Mouse (Mus musculus) forebrain, embryonic 15.5 days (tissue): ENCODE results near the gene Ppp1r12b. TPM values are rescaled to one million over a fixed set of nuclear protein-coding genes. Genes with fewer than 3 reads are reported as not detected.
"Not testable (repeated sequence)": the region's sequence is repeated elsewhere in the genome, so short reads cannot be mapped to it uniquely, and the experiment has no call there.

Experiments used
- ATAC-seq: fragments of 200-750 bp; cut with Nextera tagmentation; replicated peaks from 2 replicates; pipeline ENCODE4 v1.8.0; 2017; ENCODE audit warnings: mild to moderate bottlenecking, moderate TSS enrichment, moderate library complexity
- H3K27ac ChIP-seq: fragments of 300-500 bp; sonication (generic); replicated peaks from 2 replicates; pipeline ENCODE4 v1.5.1; 2015; ENCODE audit warnings: mild to moderate bottlenecking, inconsistent platforms
- H3K27me3 ChIP-seq: fragments of 300-500 bp; sonication (generic); 2 replicates; pipeline ENCODE4 v1.6.1; 2015; ENCODE audit warnings: inconsistent platforms
- H3K36me3 ChIP-seq: fragments of 300-500 bp; sonication (generic); 2 replicates; pipeline ENCODE4 v1.6.1; 2015; ENCODE audit warnings: mild to moderate bottlenecking, inconsistent platforms
- H3K4me1 ChIP-seq: fragments of 300-500 bp; sonication (generic); 2 replicates; pipeline ENCODE4 v1.6.1; 2015; ENCODE audit warnings: inconsistent platforms
- H3K4me2 ChIP-seq: fragments of 300-500 bp; sonication (generic); replicated peaks from 2 replicates; pipeline ENCODE4 v1.6.1; 2015; ENCODE audit warnings: mild to moderate bottlenecking, inconsistent platforms
- H3K4me3 ChIP-seq: fragments of 300-500 bp; sonication (generic); 2 replicates; pipeline ENCODE4 v1.5.1; 2015; ENCODE audit warnings: mild to moderate bottlenecking, inconsistent platforms
- H3K9ac ChIP-seq: fragments of 300-500 bp; sonication (generic); replicated peaks from 2 replicates; pipeline ENCODE4 v1.6.1; 2015; ENCODE audit warnings: mild to moderate bottlenecking, inconsistent platforms
- H3K9me3 ChIP-seq: fragments of 300-500 bp; sonication (generic); 2 replicates; pipeline ENCODE4 v1.6.1; 2016; ENCODE audit warnings: inconsistent platforms
- WGBS: fragments of 180-500 bp; shearing (Covaris S2); methylation state at CpG from one replicate; pipeline ENCODE4 v1.1.7; 2015; ENCODE audit warnings: mixed read lengths; 5-methylcytosine and 5-hydroxymethylcytosine counted together
- polyA plus RNA-seq: library from polyadenylated mRNA; unstranded; fragments of >200 nt; fragmentation: Nextera tagmentation; extraction: Ambion mirVana; gene quantifications from 2 replicates; pipeline ENCODE4 v1.2.1, GENCODE M21; 2015

The Ppp1r12b gene
- polyA plus RNA-seq, 1 experiment from 2014 or later = 16.4 TPM

DNA sequence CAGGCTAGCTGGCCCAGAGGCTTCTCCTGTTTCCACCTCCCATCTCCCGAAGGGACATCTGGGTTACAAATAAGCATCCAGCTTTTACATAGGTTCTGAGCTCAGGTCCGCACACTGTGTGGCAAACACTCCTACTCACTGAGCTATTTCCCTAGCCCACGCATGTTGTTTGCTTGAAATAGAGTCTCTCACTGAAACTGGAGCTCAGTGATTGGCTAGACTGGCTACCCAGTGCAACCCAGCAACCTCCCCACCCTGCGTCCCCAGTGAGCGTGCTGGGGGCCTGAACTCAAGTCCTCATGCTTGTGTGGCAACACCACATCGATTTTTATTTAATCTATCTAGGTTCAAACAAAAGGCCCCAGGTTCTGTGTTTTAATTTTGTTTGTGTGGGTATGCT lies 112.4 kb downstream of the Ppp1r12b start:
- no peak for ATAC-seq
- peaks cover 9% of the 10 kb centered on the region for H3K36me3 ChIP-seq
- H3K4me1 ChIP-seq = no peaks in the 10 kb centered on the region
- H3K27ac ChIP-seq = no peak overlapping the region
- no peak overlapping the region for H3K4me2 ChIP-seq
- H3K4me3 ChIP-seq = no peak overlapping the region
- 90% methylated on average over 6 of the region's 6 CpGs for WGBS
- no peaks in the 10 kb centered on the region for H3K9me3 ChIP-seq
- no peaks in the 10 kb centered on the region for H3K27me3 ChIP-seq
- no peak overlapping the region for H3K9ac ChIP-seq

DNA sequence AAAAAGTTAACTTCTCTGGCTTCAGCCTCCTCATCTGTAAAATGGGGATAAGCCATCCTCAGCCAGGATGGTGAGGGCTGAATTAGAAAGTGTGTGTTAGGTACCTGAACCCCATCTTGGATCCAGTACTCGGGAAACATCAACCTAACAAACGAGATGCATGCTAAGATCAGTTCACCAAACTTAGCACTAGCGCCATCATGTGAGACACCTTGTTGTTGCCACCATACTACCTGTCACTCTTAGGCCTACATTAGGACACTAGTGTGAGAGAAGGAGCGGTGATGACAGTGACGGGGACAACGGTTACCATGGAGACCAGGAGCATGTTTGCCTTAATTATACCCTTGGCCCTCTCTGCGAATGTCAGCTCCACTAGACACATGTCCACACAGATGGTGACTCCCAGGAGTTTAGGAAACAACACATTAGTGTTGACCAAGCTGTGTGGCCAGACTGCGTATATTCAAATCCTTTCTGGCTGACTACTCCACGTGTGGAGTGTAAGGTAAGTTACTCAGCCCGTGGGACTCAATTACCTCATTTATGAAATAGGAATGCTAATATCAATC lies 118.7 kb downstream of the Ppp1r12b start:
- H3K4me2 ChIP-seq = no peak overlapping the region
- H3K9me3 ChIP-seq = no peaks in the 10 kb centered on the region
- H3K4me3 ChIP-seq = no peak overlapping the region
- no peaks in the 10 kb centered on the region for H3K27me3 ChIP-seq
- H3K9ac ChIP-seq = no peak overlapping the region
- no peak overlapping the region for H3K27ac ChIP-seq
- H3K4me1 ChIP-seq = peaks cover 4% of the 10 kb centered on the region; the same call in 1 of the 2 replicates
- H3K36me3 ChIP-seq = peaks cover 43% of the 10 kb centered on the region
- no peak for ATAC-seq
- 62% methylated on average over 10 of the region's 10 CpGs for WGBS

DNA sequence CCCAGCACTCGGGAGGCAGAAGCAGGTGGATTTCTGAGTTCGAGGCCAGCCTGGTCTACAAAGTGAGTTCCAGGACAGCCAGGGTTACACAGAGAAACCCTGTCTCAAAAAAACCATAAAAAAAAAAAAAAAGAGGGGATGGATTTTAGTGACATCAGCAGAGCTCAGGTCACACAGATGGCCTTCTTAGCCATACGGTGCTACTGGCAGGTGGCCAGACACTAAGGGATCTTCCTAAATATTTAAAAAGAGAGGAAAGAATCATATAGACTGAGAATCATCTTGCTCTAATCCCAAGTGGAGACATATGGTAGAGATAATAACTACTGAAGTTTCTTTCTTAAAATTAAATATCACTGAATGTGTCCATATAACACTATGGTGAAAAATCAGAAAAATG lies 124.9 kb downstream of the Ppp1r12b start:
- H3K4me1 ChIP-seq, H3K27ac ChIP-seq, H3K4me3 ChIP-seq, H3K9ac ChIP-seq, H3K4me2 ChIP-seq, H3K27me3 ChIP-seq, ATAC-seq, H3K9me3 ChIP-seq: not testable (repeated sequence)
- 87% methylated on average over 3 of the region's 3 CpGs for WGBS
- H3K36me3 ChIP-seq = peaks cover 26% of the 10 kb centered on the region

DNA sequence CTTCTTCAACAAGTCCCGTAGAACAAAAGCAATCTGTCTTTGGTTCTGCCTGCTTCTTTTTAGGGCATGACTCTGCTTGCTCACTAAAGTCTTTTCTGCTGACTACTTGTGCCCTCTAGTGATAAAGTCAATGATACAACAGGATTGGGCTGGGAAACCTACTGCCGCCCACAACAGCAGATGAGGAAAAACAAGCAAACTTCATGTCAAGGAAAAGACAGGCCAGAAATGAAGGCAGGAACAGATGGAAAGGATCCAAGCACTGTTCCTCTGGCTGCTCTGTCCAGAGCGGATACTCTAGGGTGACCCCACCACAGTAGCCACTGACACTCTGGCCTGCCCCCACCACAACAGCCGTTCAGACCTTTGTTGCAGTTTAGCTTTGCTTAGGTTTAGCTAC lies 126.1 kb downstream of the Ppp1r12b start:
- no peaks in the 10 kb centered on the region for H3K27me3 ChIP-seq
- no peak overlapping the region for H3K4me3 ChIP-seq
- WGBS = 73% methylated on average over 4 of the region's 4 CpGs
- H3K27ac ChIP-seq = no peak overlapping the region
- no peak overlapping the region for H3K4me2 ChIP-seq
- no peaks in the 10 kb centered on the region for H3K9me3 ChIP-seq
- no peak for ATAC-seq
- peaks cover 16% of the 10 kb centered on the region for H3K36me3 ChIP-seq
- no peaks in the 10 kb centered on the region for H3K4me1 ChIP-seq
- no peak overlapping the region for H3K9ac ChIP-seq

DNA sequence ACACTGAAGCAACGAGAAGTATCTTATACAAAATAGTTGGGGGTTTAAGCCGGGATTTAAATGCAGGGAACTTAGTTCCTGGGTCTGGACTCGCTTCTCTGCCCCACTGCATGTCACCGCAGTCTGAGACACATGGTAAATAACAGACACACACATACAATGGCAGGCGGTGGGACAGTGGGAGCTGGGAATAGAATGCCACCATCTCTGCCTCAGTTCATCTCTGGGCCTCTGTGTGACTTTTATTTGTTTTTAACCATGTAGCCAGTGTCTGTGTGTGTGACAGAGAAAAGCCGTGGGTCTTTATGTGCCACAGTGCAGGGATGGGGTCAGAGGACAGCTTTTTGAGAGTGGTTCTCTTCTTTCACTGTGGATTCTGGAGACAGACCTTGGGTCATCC lies 130.8 kb downstream of the Ppp1r12b start:
- no peak for ATAC-seq
- no peak overlapping the region for H3K4me2 ChIP-seq
- no peak overlapping the region for H3K9ac ChIP-seq
- 79% methylated on average over 6 of the region's 6 CpGs for WGBS
- no peaks in the 10 kb centered on the region for H3K27me3 ChIP-seq
- no peak overlapping the region for H3K4me3 ChIP-seq
- H3K9me3 ChIP-seq = no peaks in the 10 kb centered on the region
- no peak overlapping the region for H3K27ac ChIP-seq
- no peaks in the 10 kb centered on the region for H3K4me1 ChIP-seq
- 0 out of 2 replicates have a peak, but pooled peaks cover 3% of the 10 kb centered on the region for H3K36me3 ChIP-seq

DNA sequence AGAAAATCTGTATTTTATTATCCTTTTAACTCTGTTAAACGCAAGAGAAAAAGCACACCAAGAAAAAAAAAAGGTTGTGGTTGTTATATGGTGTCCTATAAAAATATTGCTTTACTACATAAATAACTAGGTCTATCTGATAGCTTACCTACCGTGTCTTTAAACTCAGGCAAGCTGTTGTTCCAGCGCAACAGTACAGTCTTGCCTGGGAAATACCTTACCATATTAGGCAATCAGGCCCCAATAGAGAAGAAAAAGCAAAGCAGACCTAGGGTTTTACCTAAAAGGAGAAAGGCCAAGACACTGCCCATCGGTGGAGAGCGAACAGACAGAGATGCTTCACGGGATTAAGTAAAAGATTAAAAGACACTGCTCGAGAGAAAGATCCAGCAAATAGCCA lies 131.9 kb downstream of the Ppp1r12b start:
- Histone ChIP-seq H3K4me1 (no peaks in the 10 kb centered on the region), H3K27ac (no peak overlapping the region), H3K27me3 (no peaks in the 10 kb centered on the region), H3K4me2 (no peak overlapping the region), H3K36me3 (0 out of 2 replicates have a peak, but pooled peaks cover 3% of the 10 kb centered on the region), H3K9ac (no peak overlapping the region), H3K9me3 (no peaks in the 10 kb centered on the region), H3K4me3 (no peak overlapping the region)
- WGBS = 54% methylated on average over 7 of the region's 7 CpGs
- no peak for ATAC-seq

DNA sequence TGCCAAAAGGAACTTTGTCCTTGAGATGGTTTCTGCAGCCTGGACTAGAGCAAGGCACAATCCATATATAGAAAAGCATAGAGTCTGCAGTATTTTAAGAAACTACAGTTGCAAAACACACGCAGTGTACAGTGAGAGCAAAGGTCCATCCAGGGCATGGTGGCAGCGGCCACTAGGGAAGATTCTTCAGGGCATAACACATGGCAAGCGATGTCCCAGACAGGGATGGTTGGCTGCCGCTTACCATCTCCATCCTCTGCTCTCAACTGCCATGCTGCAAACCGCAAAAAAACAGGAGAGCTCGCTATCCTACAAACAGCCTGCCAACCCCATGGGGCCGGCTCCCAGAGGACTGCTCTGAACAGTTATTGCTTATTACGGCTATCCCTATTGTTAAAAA lies 132.4 kb downstream of the Ppp1r12b start:
- 86% methylated on average over 8 of the region's 8 CpGs for WGBS
- Histone ChIP-seq H3K27me3 (no peaks in the 10 kb centered on the region), H3K4me2 (no peak overlapping the region), H3K4me3 (no peak overlapping the region), H3K9me3 (no peaks in the 10 kb centered on the region), H3K27ac (no peak overlapping the region), H3K4me1 (no peaks in the 10 kb centered on the region), H3K36me3 (0 out of 2 replicates have a peak, but pooled peaks cover 3% of the 10 kb centered on the region), H3K9ac (no peak overlapping the region)
- ATAC-seq = no peak

DNA sequence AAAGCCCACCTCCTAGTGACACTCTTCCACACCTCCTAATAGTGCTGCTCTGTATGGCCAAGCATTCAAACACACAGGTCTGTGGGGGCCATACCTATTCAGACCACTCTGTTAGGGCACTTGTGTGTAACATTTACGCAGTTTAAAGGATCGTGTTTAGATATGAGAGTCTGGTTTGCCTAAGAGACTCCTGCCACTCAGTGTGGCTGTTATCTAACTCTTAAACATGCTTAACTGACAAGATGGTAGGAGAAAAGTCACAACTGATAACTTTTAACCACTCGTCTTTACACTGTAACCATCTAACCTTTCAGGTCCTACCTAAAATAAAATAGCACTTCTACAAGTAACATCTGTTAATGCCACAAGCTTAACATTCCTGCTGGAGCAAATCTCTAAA lies 134.9 kb downstream of the Ppp1r12b start:
- Histone ChIP-seq H3K4me1 (peaks cover 9% of the 10 kb centered on the region), H3K4me3 (no peak overlapping the region), H3K9ac (no peak overlapping the region), H3K27ac (no peak overlapping the region), H3K9me3 (no peaks in the 10 kb centered on the region), H3K36me3 (0 out of 2 replicates have a peak, but pooled peaks cover 2% of the 10 kb centered on the region), H3K27me3 (no peaks in the 10 kb centered on the region), H3K4me2 (no peak overlapping the region)
- 92% methylated on average over 3 of the region's 3 CpGs for WGBS
- no peak for ATAC-seq

DNA sequence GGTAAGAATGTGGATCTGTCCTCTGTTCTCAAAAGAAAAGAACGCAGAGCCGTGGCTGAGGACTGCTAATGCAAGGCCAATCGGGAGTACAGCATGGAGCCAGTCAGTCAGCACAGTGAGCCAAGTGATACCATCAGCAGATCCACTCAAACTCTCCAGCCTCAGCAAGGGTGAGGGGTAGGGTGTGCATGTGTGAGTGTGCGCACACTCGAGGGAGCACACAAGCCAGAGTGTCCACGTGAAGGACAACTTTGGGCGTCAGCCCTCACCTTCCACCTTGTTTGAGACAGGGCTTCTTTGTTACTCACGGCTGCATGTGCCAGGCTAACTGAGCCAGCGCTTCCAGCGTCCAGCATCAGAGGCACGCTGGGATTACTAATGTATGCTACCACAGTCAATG lies 136.5 kb downstream of the Ppp1r12b start:
- 94% methylated on average over 11 of the region's 11 CpGs for WGBS
- no peak for ATAC-seq

DNA sequence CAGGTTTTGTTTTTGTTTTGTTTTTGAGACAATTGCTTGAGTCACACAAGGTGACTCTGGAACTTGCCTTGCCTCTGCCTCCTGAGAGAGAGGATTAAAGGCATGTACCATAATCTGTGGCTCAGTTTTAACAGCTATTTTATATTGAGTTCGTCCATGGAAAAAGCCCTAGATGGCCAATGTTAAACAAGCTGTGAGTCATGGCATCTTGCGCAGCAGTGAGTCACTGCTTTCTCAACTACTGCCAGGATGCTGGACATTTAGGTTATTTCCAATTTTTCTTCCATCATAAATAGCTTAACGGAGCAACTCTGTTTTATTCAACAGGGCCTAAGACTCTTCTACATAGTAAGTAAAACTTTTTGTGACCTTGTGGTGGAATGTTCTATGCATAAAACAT lies 137.0 kb downstream of the Ppp1r12b start:
- 95% methylated on average over 3 of the region's 3 CpGs for WGBS
- ATAC-seq = no peak
- Histone ChIP-seq H3K9me3 (no peaks in the 10 kb centered on the region), H3K4me1 (peaks cover 9% of the 10 kb centered on the region), H3K27me3 (no peaks in the 10 kb centered on the region), H3K27ac (no peak overlapping the region), H3K4me2 (no peak overlapping the region), H3K9ac (no peak overlapping the region), H3K4me3 (no peak overlapping the region), H3K36me3 (no peaks in the 10 kb centered on the region)

More for the DNA sequence above, 136.5 kb downstream of the Ppp1r12b start:
- H3K36me3 ChIP-seq = no peaks in the 10 kb centered on the region
- H3K4me3 ChIP-seq = no peak overlapping the region
- no peaks in the 10 kb centered on the region for H3K9me3 ChIP-seq
- H3K27ac ChIP-seq = no peak overlapping the region
- H3K9ac ChIP-seq = no peak overlapping the region
- H3K27me3 ChIP-seq = no peaks in the 10 kb centered on the region
- H3K4me2 ChIP-seq = no peak overlapping the region
- peaks cover 9% of the 10 kb centered on the region for H3K4me1 ChIP-seq

DNA sequence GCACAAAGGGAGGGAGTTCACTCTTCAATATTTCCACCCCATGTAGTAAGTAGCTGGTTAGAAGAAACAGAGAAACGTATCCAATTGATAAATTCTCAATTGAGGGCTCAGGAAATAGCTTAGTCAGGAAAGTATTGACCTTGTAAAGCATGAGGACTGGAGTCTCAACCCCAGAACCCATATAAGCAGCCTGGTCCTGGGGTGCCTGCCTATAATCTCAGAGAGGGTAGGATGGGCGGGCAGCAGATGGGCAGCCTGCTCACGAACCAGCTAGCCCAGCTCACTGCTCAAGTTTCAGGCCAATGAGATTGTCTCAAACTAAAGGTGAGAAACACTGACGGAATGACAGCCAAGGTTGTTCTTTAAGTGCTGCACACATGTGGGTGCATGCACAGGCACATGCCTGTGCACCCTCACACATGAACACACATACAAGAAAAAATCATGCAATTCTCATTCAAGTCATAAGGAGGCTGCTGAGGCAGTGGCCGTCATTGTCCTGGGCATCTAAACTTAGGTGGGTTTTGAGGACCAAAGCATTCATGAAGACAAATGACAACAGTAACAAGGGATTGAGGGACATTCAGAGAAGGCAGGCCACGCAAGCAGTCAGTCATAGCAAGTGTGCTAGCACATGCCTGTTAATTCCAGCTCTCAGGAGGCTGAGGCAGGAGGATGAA lies 137.7 kb downstream of the Ppp1r12b start:
- WGBS = 91% methylated on average over 6 of the region's 6 CpGs
- Histone ChIP-seq H3K4me1 (peaks cover 9% of the 10 kb centered on the region), H3K36me3 (no peaks in the 10 kb centered on the region), H3K27ac (no peak overlapping the region), H3K4me3 (no peak overlapping the region), H3K4me2 (no peak overlapping the region), H3K27me3 (no peaks in the 10 kb centered on the region), H3K9ac (no peak overlapping the region), H3K9me3 (no peaks in the 10 kb centered on the region)
- ATAC-seq = no peak

DNA sequence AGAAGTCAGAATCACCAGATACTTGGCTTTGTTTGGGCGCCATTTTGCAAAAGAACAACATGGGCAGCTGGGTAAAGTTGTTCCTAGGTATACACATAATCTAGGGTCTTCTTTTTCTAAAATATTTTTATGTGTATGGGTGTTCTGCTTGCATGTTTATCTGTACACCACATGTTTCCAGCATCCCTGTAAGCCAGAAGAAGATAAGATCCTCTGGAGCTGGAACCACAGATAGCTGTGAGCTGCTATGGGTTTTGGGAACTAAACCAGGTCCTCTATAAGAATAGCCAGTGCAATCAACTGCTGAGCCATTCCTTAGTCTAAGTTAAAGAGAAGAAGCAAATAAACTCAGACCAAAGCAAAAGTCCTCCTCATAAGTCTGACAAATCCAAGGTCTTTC lies 138.6 kb downstream of the Ppp1r12b start:
- Histone ChIP-seq H3K4me1 (peaks cover 9% of the 10 kb centered on the region), H3K27ac (no peak overlapping the region), H3K9me3 (no peaks in the 10 kb centered on the region), H3K4me3 (no peak overlapping the region), H3K27me3 (no peaks in the 10 kb centered on the region), H3K9ac (no peak overlapping the region), H3K4me2 (no peak overlapping the region), H3K36me3 (no peaks in the 10 kb centered on the region)
- no peak for ATAC-seq
- 87% methylated on average over 1 of the region's 1 CpGs for WGBS

DNA sequence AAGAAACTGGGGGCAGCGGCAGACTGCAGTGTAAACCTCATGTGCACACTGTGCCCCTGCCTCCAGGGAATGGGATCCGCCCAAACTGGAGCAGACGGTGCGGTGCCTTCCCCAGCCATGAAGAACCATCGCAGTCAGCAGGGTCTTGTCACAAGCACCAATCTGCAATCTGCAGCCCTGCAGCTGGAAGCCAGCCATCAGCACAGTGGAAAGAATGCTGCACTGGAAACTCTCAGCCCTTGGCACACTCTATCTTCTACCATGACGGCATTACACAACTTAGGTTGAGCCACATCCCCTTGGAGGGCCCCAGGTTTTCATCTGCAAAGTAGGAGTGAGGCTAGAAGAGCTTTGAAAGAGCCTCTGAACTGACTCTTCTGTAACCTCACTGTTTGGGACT lies 139.1 kb downstream of the Ppp1r12b start:
- no peaks in the 10 kb centered on the region for H3K27me3 ChIP-seq
- H3K4me3 ChIP-seq = no peak overlapping the region
- no peaks in the 10 kb centered on the region for H3K9me3 ChIP-seq
- H3K4me1 ChIP-seq = peaks cover 9% of the 10 kb centered on the region
- WGBS = 49% methylated on average over 6 of the region's 6 CpGs
- ATAC-seq = peak; percentile 46; the same call in 1 of the 2 replicates
- no peaks in the 10 kb centered on the region for H3K36me3 ChIP-seq
- no peak overlapping the region for H3K27ac ChIP-seq
- H3K9ac ChIP-seq = no peak overlapping the region
- H3K4me2 ChIP-seq = no peak overlapping the region
